Mouse (Mus musculus) neural tube, embryonic 10.5 days (tissue): Measurements from ENCODE around the gene Arrdc5.

Experiments used
- DNase-seq: peaks from one replicate; pipeline ENCODE4 v3.0.0-alpha.2; 2017; ENCODE audit warnings: low spot score; ENCODE audit errors: extremely low spot score

The Arrdc5 gene

GRCm38 (mm10) chr17:56303847-56304586 is 3.9 kb upstream of the Arrdc5 start:
- peak; percentile 96 for DNase-seq

DNA sequence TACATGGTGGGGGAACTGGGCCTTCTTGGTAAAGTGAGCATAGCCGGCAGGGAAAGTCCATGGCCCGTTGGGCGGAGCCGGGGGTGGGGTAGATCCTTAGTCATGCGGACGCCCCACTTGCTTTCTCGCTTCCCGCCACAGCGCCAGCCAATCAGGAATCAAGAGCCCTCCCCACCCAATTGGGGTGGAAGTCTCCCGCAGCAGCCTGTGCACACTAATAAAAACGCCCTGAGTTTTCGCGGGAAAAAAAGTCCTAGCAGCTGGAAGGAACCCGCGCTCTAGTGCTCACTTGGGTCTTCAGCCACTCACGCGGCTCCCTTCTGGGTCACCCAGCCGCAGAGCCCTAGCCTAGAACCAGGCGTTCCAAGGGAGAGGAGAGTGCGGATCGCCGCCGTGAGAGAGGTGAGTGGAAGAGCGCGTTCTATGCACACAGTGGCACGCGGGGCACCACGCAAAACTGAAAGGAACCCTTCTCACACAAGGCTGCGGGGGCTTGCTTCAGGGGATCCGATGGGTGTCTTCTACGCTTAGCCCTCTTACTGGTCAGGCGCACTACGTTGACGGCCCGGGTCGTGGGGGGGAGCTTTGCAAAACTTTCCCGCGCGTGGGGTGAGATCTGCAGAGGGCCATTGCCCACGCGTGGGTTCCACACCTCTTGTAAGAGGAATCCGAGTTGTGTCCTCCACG is 3.2 kb upstream of the Arrdc5 start, which contains the start of gene Uhrf1:
Uhrf1 (plus strand) TSS at position 162 of the 687 bp plus-strand sequence.
- DNase-seq, result peak; percentile 89

- peak; percentile 69 for DNase-seq
Measured at GRCm38 (mm10) chr17:56302363-56302996, 2.4 kb upstream of the Arrdc5 start.

DNA sequence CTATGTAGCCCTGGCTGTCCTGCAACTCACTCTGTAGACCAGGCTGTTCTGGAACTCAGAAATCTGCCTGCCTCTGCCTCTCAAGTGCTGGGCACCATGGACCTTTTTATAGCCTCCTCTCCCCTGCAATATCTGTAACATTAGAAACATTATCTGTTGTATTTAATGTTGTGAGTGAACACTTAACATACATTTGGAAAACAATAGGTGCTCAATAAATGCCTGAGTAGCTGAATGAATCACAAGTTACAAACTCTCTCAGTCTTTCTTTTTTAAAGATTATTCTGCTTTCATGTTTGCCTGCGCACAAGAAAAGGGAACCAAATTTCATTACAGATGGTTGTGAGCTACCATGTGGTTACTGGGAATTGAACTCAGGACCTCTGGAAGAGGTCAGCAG is 1.8 kb downstream of the Arrdc5 start:
- no peak for DNase-seq

DNA sequence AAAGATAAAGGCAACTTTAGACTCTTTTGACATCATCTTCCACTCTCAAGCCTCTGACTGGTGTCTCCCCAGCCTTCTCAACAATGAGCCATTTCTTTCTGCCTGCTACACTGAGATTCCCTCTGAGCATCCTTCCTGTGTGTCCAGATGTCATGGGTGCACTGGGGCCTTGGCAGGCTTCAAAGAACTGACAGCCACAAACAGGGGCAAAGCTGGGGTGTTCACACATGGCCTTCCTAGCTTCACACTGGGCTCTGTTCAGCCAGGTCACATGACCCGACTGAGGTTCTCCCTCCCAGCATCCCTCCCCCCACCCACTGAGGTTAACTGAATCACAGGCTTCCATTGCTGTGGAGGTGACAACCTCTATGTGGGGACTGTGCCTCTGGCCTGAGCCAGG is 3.9 kb downstream of the Arrdc5 start:
- DNase-seq, result no peak

GRCm38 (mm10) chr17:56294241-56294640 is 5.8 kb downstream of the Arrdc5 start:
- DNase-seq, result no peak

- DNase-seq, result no peak
Measured at GRCm38 (mm10) chr17:56293291-56293690, 6.8 kb downstream of the Arrdc5 start.

DNA sequence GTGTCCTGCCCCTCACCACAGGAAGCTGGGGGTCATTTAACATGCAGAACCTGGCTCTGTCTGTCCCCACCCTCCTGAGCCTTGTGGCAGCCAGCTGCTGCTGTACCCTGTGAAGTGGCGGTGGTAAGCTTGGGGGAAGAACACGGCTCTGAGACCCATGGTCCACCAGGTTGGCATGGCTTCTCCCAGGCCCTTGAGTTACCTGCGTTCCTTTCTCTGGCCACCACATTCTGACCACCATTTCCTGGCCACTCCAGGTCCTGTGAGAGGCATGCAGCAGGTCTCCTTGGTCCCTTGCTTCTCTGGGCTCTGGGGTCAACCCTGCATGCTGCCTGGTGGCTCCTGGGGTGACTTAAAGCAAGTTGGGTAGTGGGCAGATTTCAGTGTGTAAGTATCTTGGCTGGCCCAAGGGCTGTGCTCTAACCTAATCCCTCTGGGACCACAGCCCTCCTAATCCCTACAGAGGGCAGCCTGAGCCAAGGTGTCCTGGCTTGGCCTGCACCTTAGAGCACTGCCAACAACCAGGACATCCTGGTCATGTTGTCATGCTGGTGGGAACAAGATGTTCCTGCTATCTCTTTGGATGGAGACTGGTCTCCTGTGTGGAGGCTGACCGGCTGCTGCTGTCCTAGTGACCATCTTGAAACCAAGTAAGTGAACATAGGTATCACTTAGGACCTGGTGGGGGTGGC is 7.4 kb downstream of the Arrdc5 start, which contains the start of gene Plin3:
Plin3 (minus strand) TSS at position 343 of the 692 bp plus-strand sequence.
- no peak for DNase-seq

DNA sequence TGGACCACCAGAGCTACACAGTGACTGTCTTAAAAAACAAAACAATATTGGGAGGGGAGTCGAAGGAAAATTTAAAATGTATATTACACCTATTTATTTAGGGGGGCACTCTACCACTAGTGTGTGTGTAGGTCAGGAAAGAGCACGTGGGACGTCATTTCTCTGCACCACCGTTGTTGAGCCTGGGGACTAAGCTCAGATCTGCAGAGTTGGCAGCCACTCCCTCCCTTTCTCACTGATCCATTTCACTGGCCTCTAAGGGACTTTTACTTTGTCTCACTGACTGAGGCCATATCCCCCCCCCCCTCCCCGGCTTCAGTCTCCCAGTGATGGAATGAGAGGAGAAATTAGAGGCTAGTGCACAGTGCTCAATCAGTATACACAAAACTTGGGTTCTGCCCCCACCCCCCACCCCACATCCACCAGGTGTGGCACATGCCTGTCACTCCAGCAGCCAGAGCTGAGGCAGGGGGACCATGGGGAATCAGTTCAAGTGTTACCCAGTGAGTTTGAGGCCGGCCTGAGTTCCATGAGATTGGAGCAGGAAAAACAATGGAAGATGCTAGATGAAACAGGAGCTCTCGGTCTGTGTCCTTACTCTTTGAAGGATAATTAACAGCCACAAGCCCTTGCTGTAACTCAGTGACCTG is 8.1 kb downstream of the Arrdc5 start:
- no peak for DNase-seq

- DNase-seq, result peak; percentile 89
Measured at GRCm38 (mm10) chr17:56291171-56291511, 8.9 kb downstream of the Arrdc5 start.

DNA sequence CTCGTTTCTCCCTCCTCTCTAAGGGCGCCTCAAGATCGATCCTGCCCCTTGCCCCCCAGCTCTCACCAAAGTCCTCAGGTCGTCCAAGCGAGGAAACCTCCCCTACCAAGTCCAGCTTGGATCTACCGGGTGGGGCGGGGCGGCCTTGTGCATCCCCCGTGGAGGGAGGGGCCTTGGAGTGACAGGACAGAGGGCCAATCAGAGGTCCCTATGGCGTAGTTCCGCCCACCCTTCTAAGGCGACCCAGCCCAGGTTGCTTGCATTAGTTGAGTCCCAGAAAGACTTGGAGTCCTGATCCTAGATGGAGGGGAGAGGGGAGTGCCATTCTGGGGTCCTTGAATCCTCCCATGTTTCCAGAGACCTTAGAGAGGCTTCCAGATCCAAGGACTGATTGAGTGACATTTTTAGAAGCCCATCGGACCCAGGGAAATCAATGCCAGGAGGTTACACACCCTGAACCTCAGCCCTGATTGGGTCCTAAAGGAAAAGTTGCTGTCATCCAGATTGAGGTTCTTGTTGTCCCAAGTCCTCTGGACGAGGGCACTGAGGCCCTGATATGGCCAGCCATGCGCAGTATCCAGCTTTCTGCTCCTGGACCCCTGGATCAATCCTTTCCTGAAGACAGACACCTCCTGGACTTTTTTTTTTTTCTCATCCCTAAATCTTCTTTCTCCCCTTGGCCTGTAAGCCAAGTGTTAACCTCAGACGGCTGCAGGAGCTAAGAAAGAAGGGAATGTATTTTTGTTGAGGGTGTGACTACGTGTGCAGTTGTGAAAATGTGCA is 9.5 kb downstream of the Arrdc5 start:
- peak; percentile 92 for DNase-seq

DNA sequence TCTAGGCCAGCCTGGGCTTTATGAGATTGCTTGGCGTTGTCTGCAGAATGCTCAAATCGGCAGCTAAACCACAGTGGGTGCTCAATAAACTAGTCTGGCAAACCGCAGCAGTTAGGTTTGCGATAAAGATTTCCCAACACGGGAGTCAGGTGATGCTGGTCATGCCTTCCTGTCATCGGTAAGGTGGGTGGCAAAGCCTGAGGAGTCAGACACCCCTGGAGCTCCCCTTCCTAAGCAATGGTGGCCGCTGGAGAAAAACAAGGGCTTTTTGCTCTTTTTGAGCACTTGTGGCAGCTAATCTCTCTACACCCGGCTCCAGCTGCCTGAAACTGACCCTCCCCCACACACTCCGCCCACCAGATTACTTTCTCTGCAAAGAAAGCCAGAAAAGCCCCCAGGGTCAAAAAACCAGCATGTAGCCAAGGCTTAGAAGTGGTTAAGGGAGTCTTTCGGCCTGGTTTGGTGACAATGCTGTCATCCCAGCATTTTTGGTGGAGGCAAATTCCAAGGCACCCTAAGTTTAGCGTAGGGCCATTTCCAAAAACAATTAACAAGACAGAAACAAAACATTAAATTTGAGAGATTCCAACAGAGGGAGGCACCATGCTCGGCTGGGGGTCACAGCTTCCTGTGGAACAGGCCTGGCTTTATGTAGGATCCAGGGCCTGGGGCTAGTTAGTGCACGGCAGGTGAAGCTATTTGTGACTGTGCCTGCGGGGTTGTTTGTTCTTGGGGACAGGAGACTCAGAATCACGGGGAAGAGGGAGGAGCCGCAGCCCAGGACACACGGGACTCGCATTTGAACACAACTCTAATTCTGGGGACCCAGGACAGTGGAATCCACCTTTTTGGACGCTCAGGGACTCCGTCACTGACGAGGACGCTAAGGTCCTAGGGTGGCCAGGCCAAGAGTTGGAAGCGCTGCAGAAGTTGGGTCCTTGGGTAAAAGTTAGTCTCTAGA is 10.4 kb downstream of the Arrdc5 start:
- peak; percentile 58 for DNase-seq

DNA sequence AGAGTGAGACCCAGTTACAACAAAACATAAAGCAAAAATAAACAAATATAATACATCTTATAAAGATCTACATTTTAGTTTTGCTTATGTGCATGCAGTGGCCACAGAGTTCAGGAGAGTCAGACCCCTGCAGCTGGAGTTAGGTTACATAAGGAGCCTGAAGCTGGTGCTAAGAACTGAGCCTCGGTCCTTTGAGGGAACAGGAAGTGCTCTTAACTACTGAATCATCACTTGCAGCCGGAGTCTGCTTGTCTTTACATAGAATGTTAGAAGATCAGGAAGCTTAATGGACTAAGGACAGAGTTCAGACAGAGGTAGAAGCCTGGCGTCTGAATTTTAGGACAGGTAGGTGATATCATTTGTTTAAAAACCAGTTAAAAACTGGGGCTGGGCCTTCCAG is 11.2 kb downstream of the Arrdc5 start:
- no peak for DNase-seq

DNA sequence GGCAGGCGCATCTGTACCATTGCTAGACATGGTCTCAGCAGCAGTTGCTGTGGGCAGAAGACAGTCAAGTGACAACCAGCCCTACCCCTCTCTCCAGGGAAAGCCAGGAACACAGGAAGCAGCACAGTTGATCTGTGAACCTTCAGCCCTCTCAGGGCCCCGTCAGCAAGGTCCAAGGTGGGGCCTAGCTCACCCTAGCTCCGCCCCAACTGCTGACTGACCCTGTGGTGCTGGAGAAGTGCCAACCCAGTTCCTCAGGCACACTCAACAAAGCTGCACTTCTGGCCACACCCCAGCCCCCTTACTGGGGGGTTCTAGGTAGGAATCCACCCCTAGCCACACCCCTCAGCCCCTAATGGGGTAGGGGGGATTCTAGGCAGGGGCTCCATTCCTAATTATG is 12.3 kb downstream of the Arrdc5 start:
- DNase-seq, result no peak

DNA sequence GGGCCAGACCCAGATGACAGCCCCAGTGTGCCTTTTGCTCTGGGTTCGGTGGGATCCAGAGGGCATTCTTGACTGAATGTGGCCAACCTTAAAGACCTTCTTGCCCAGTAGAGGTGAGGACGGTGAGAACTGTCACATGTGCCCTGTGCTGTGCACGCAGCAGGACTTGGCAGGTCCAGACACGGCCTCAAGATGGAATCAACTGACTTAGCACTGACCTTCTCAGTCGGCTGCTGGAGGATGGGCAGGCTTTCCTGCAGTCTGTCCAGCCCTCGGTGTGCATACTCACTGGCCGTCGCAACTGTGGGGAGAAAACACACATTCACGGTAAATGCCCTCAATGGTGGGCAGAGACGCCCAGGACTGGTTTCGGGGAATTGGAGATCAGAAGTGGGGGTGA is 14.1 kb downstream of the Arrdc5 start:
- DNase-seq, result no peak

DNA sequence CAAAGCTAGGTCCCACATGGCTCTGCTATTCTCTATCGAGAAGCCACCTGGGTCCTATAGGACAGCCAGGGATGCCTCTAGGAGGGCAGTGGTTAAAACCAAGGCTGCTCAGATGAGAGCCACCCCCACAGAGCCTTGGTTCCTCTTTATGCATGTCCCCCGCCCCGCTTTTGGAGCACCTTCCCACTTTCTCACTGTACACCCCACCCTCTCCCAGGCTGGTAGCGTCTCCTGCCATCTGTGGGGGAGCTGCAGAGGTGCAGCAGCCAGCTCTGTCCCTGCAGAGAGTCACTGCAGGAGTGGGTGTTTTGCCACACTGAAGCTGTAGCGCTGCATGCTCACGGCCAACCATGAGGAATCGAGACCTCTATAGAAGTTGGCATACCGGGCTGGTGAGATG is 16.8 kb downstream of the Arrdc5 start:
- no peak for DNase-seq

DNA sequence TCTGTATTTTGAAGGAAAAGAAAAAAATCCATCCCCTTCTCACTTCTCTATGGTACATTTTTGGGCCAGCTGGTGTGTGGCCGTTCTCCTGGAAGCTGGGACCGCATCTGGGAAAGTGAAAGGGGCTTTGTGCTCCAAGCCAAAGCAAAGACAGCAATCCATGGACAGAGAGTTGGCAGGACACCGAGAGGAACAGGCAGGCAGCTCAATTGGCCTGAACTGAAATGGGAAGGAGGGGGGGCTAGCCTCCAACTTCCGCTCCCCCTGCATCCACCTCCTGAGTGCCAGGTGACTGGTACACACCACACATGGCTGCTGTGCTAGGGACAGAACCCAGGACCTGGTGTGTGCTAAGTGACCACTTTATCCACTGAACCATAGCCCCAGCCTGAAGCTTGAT is 17.3 kb downstream of the Arrdc5 start:
- no peak for DNase-seq

- DNase-seq, result no peak
Measured at GRCm38 (mm10) chr17:56281193-56281592, 18.9 kb downstream of the Arrdc5 start.

- DNase-seq, result no peak
Measured at GRCm38 (mm10) chr17:56279481-56280155, 20.5 kb downstream of the Arrdc5 start.
